Mouse (Mus musculus) gastrocnemius, adult 2 months (tissue): ENCODE measurements at regions not wholly inside any gene's neighbourhood (a gene's known extent, or its start where the extent isn't known, plus 50 kb on each side); places are given as distances from the start of the nearest gene placed in this dataset.
"Not testable (repeated sequence)": the region's sequence is repeated elsewhere in the genome, so short reads cannot be mapped to it uniquely, and the experiment has no call there.

Source experiments
- DNase-seq: peaks from one replicate; pipeline ENCODE4 v3.0.0; 2022
- H3K27ac ChIP-seq: fragments of 200-600 bp; 2 replicates; pipeline ENCODE4 v1.8.1; 2022; ENCODE audit warnings: mild to moderate bottlenecking
- H3K4me3 ChIP-seq: fragments of 200-600 bp; 2 replicates; pipeline ENCODE4 v1.8.1; 2022; ENCODE audit warnings: mild to moderate bottlenecking, moderate library complexity
- CTCF ChIP-seq: fragments of 200-600 bp; IDR thresholded peaks from 2 replicates; pipeline ENCODE4 v1.8.1; 2022; ENCODE audit warnings: antibody characterized with exemption, mild to moderate bottlenecking, moderate library complexity
- intact Hi-C: fragments of 180-260 bp; cut with DNase I; formaldehyde crosslinking; loops from one replicate; pipeline ENCODE4 v1.15.1; 2025

DNA sequence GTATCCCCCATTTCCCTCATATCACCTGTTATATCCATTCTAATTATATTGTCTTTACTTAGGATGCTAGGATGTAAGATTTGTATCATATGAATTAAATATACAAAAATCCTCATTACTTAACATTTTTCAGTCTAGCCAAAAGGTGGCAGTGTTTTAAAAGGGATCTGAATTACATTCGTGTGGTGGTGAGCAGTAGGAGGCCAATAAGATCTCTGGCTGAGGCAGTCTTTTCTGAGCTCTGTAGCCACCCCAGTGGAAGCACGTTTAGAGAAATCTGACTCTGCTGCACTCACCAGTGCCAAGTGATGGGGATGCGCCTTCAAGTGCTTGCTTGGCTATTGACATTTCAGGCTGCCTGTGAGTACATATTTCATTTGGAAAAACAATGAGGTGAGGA lies 372.6 kb downstream of the Dad1 start:
- intact Hi-C loops: no loop called here
- no peak for DNase-seq
- TF ChIP-seq CTCF: no peak
- Histone ChIP-seq H3K27ac (no peak overlapping the region), H3K4me3 (no peak overlapping the region)

DNA sequence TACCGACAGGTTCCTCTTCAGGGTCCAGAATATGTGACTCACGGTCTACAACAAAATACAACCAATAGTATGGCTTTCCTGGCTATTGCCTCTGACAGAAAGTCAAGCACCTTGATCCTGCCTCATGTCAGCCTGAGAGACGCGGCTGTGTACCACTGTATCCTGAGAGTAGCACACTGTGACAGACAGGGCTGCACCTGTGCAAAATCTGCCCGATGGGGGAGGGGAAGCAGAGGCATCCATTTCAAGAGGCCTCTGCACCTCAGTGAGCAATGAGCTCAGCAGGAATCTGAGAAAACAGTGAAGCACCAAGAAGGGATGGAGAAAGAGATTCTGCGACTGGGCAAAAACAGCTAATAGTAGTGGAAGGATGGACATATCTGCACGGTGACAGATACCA lies 377.3 kb downstream of the Dad1 start:
- H3K27ac ChIP-seq: no peak overlapping the region
- DNase-seq: no peak
- no peak overlapping the region for H3K4me3 ChIP-seq
- TF ChIP-seq CTCF: no peak
- intact Hi-C loops: no loop called here

DNA sequence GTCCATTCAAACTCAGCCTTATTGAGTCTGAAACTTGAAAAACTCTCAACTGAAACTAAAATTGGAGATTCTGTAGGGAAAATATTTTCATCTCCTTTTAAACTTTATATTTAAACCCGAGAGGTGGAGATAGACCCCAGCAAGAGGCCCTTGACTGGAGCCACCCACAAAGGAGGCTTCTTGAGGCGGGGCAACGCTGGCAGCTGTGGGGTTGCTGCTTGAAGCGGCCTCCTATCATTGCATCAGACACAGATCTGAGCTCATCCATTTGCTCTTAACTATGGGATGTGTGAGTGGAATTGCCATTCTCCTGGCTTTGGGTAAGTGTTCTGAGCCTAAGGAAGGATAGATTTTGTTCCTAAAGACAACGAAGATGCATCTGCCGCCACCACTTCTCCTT lies 378.2 kb downstream of the Dad1 start:
- H3K4me3 ChIP-seq: no peak overlapping the region
- intact Hi-C loops: no loop called here
- H3K27ac ChIP-seq: no peak overlapping the region
- no peak for TF ChIP-seq CTCF
- DNase-seq: no peak

DNA sequence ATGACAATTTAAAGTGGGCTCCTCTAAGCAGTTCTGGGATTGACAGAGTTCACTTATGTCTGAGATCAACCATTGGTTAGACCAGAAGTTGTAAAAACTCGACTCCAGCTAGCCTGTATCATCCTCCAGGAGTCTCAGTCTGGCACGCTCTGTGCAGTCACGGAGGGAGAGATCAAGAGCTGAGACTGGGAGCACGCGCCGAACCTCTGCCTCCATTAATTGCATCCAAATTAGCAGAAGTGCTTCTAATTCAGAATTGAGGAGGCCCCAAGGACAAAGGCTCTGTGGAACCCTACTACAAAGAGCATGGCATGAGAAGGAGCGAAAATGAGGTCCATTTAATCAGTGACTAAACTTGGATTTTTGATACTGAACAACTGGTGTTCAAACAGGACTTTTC lies 406.9 kb downstream of the Dad1 start:
- no peak for DNase-seq

DNA sequence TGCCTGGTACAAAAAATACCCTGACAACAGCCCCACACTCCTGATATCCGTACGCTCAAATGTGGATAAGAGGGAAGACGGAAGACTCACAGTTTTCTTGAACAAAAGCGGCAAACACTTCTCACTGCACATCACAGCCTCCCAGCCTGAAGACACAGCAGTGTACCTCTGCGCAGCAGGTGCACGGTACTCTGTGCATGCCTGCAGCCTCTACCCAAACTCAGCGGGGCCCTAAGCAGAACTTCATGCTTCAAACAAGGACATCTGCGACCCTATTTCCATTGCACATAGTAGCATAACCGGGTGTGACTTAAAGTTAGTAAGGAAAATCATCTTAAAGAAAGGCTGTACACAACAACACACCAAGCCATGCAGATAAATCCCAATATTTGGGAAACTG lies 408.3 kb downstream of the Dad1 start:
- H3K4me3 ChIP-seq: no peak overlapping the region
- H3K27ac ChIP-seq: no peak overlapping the region
- no peak for DNase-seq
- no peak for TF ChIP-seq CTCF
- intact Hi-C loops: no loop called here

More for the DNA sequence above, 406.9 kb downstream of the Dad1 start:
- no peak for TF ChIP-seq CTCF
- H3K4me3 ChIP-seq: no peak overlapping the region
- intact Hi-C loops: no loop called here
- H3K27ac ChIP-seq: no peak overlapping the region

DNA sequence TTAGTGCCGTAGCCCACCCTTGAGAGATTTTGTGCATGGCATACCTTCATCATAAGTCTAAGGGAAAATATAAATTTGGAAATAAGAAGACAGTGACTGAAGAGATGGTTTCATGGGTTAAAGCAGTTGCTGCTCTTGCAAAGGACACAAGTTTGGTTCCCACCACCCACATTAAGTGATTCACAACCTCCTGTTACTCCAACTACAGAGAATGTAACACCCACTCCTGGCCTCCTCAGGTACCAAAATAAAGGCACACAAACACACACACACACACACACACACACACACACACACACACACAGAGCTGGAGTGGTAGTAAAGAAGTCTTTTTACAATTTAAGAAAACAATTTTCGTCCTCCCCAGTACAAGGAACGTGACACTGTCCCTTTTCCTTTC lies 421.4 kb downstream of the Dad1 start:
- no peak overlapping the region for H3K4me3 ChIP-seq
- TF ChIP-seq CTCF: no peak
- DNase-seq: no peak
- no peak overlapping the region for H3K27ac ChIP-seq
- intact Hi-C loops: no loop called here

DNA sequence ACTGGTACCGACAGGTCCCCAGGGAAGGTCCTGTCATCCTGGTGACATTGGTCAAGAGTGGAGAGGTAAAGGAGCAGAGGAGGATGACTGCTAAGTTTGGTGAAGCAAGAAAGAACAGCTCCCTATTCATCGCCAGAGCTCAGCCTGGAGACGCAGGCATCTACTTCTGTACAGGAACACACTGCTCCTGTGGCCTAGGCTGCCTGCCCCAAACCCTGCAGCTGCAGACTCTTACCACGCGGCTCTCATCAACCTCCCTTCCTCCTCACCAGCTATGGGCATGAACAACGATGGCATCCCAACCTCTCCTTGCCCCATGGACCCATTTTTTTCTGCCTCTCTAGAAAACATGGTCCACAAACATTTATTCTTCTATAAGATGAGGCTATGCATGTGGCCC lies 422.3 kb downstream of the Dad1 start:
- H3K4me3 ChIP-seq: no peak overlapping the region
- TF ChIP-seq CTCF: no peak
- DNase-seq: no peak
- H3K27ac ChIP-seq: no peak overlapping the region
- intact Hi-C loops: no loop called here

DNA sequence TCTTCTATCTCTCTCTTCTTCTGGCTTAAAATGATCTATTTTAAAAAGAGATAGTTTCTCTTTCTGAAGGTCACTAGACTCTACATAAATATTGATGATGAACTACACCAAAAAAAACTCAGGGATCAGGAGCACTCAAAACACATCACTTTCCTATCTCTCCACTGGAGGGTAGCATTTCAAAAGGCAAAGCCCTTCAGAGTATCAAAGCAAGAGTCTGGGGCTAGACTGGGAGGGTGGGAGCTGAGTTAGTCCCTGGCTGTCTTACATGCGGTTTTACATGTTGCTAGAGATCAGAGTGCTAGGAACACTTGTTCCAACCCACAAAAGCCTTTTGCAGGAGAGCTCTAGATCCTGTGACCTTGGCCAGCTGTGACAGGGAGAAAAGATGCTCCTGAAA lies 423.2 kb downstream of the Dad1 start:
- no peak for TF ChIP-seq CTCF
- DNase-seq: no peak
- intact Hi-C loops: no loop called here
- H3K4me3 ChIP-seq: no peak overlapping the region
- H3K27ac ChIP-seq: no peak overlapping the region

DNA sequence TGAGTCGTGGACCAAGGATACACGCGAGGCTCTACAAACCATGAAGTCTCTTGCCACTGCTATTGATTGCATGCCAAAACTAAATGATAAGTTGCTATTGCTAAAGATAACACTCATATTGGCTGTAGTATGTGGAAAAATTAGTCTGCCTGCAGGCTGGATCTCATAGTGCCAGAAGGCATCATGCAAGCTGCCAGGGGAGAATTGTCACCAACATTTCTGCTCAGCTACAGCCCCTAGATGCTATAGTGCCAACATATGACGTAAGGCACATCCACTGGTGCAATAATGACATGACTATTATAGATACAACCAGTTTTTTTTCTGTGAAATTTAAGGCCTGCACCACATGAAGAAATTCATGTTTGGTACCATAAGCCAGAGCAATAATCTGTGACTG lies 427.1 kb downstream of the Dad1 start:
- H3K4me3 ChIP-seq: no peak overlapping the region
- TF ChIP-seq CTCF: no peak
- H3K27ac ChIP-seq: no peak overlapping the region
- intact Hi-C loops: no loop called here
- DNase-seq: no peak

DNA sequence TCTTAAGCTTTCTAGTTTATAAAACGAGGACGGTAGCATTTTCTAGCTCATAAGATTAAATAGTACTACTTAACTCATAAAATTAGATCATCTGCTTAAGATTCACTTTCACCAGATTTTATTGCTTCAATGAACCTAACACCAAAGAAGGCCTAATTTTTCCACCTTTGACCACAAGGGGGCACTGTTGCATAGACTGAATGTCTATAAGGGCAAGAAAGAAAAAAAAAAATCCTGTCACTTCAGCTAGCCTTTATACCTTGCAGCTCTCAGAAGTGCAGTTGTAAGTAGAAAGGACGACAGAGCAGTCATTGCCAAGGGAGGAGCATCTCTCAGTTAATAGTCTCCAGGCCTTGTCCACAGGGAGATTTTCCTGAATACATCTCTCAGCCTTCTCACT lies 447.7 kb downstream of the Dad1 start:
- DNase-seq: peak; percentile 31
- Histone ChIP-seq H3K27ac (no peak overlapping the region), H3K4me3 (no peak overlapping the region)
- TF ChIP-seq CTCF: peak; percentile 75
- intact Hi-C loops: no loop called here

DNA sequence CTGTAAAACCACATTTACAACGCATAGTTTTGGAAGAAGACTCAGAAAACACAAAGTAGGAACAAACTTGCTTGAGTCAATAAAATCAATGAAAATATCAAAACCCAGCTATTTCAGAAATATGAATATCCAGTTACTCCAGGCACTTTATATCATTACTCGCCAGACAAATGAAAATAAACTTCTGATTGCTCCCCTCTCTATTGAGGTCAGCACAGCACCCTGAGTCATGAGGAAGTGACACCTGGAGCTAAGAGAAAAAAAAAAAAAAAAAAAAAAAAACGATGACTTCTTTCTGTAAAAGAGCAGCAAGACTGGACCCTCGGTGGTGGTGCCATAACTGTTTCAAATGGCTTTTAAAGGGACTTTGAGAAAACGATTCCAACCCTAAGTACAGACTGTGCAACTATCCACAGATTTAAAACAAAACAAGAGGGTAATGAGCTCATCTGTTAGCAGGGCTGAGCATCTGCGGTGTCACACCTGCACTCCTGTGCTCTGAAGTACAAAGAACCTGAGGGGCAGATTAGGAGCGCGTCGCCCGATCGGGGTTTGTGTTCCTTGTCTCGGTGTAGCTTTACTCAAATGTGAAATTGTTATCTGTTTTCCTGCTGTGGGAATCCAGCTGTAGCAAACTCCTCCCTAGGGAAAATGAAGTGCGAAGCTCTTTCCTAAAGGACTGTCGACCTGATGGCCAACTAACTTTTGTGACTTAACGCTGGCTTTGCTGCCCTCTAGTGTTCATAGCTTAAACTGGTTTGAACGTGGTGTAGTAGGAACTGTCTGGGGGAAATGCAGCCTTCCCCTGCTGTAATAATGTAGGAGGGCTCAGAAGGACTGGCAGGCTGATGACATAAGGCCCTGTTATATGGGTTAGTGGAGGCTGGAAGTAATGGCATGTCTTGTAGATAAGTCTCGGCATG lies 449.9 kb downstream of the Dad1 start:
- no peak overlapping the region for H3K4me3 ChIP-seq
- intact Hi-C loops: no loop called here
- TF ChIP-seq CTCF: peak; percentile 72
- no peak overlapping the region for H3K27ac ChIP-seq
- DNase-seq: peak; percentile 24

DNA sequence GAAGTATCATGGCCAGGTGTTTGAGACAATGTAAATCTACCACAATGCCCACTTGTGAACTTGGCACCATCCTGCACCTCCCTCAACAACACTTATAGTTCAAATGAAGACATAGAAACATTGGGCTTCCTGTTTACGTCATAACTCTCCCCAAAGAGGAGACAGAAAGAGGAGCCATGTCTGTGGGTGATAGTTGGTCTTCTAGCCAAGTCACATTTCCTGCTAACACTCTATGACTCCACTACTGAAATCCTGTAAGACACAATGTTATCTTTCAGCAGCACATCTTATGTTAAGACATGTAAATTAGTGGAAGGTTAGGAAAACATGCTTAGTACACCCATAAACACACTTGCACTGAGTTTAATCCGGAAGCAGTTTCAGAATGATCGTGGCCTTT lies 451.4 kb downstream of the Dad1 start:
- H3K4me3 ChIP-seq: no peak overlapping the region
- intact Hi-C loops: no loop called here
- no peak for TF ChIP-seq CTCF
- no peak overlapping the region for H3K27ac ChIP-seq
- no peak for DNase-seq

DNA sequence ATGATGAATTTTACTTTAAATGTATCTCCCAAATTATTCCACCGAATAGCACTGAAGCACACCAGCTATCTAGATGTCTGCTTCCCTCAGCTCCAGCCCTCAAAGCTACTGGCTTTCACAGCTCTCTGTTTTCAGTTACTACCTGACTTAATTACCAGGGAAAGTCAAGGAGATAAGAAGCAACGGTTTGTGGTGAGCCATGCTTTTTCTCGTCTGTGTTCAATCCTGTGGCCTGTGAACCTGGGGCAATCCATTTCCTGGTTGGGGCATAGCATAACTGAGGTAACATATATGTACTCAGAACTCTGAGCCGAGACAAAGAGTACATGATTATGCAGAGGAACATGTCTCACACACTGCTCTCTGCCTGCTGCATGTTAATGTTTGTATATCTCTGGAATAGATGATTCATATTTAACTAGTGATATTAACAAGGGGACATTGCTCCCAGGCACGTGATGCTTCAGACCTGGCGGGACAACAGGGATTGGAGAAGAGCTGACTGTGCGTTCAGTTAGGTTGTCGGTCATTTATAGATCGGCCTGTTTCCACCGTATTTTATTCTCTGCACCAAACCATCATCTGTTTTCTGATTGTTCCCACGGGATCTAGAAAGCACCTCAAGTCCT lies 453.3 kb downstream of the Dad1 start:
- TF ChIP-seq CTCF: no peak
- Histone ChIP-seq H3K4me3 (no peak overlapping the region), H3K27ac (no peak overlapping the region)
- no peak for DNase-seq
- intact Hi-C loops: no loop called here

DNA sequence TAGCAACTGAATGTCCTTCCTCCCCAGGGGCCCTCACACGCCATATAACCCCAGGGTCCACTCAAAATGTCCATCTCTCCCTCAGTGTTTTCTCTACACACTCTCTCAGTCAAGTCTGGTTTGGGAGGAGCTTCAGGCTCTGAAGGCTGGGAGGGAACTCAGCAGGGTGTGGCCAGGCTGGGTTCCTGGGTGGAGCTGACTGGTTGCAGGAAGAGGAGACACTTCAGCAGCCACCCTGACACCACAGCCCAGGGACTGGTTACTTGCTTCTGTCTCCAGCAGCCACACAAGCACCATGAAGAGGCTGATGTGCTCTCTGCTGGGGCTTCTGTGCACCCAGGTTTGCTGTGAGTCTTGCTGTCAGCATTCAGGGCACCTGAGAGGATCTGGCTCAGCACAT lies 458.7 kb downstream of the Dad1 start:
- DNase-seq, H3K27ac ChIP-seq, H3K4me3 ChIP-seq, intact Hi-C loops: not testable (repeated sequence)
